In the genomic region with DNA sequence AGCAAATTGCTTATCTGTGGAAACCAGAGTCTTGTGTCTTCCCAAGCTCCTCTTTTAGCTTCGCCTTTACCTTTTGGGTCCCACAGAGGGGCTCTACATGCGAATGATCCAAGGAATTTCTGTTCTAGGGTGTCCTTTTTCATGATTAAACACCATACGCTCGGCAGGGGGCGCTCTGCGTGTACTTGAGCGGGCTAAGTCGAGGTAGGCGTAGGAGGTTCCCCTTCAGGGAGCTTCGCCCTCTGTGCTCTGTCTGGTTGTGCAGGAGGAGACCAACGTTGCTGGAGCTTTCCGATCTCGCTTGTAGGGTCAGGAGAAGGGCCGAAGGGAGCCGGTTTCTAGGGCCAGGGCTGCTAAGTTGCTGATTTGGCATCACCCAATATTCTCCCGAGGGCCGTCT, we compare ENCODE assay signal across 8 mouse cellular contexts.
DNase-seq lines count a peak whose midpoint lies in the region; ATAC-seq and TF ChIP-seq lines count a peak whose summit lies in the region.

No protein-coding gene starts in this region.

- TF ChIP-seq POLR2A in heart, adult 2 months (IDR thresholded peaks at IDR 0.05; ENCODE audit: insufficient read depth, low read depth, low read length) = no peak
- no peak for TF ChIP-seq POLR2A in limb, embryonic 14.5 days (IDR thresholded peaks at IDR 0.05; ENCODE audit: borderline replicate concordance, extremely low read depth, insufficient read depth, insufficient read length)

- DNase-seq in CD4-positive helper T cell, adult 2 months (ENCODE audit: low read depth, low spot score) = peak; percentile 8
- DNase-seq in adrenal gland, postnatal 25 days = peak; percentile 75
- DNase-seq in embryonic facial prominence, embryonic 10.5 days (ENCODE audit: low spot score) = peak; percentile 83
- DNase-seq in heart, adult 2 months = peak; percentile 56 to 68
- DNase-seq in limb, embryonic 14.5 days (ENCODE audit: low spot score) = peak; percentile 80
- peak; percentile 87 for DNase-seq in retina, postnatal 1 day
- DNase-seq in urinary bladder, postnatal 14 days (ENCODE audit: low spot score) = peak; percentile 64

- no peaks in the 10 kb centered on the region for H3K36me3 ChIP-seq in embryonic facial prominence, embryonic 10.5 days (replicated peaks)
- no peaks in the 10 kb centered on the region for H3K36me3 ChIP-seq in heart, adult 2 months (ENCODE audit: control insufficient read depth, insufficient read depth, low read length)
- H3K36me3 ChIP-seq in kidney, embryonic 15.5 days = no peaks in the 10 kb centered on the region
- H3K36me3 ChIP-seq in limb, embryonic 14.5 days (ENCODE audit: control insufficient read depth, insufficient read depth, low read length) = no peaks in the 10 kb centered on the region

- H3K4me2 ChIP-seq in kidney, embryonic 15.5 days = peak overlapping the region; percentile 34
- no peak overlapping the region; the same call in 1 of the 2 replicates for H3K4me2 ChIP-seq in limb, embryonic 14.5 days (replicated peaks; ENCODE audit: low read depth, low read length, severe bottlenecking)

- no peak overlapping the region for H3K9ac ChIP-seq in heart, adult 2 months (ENCODE audit: low read depth, low read length)
- no peak overlapping the region for H3K9ac ChIP-seq in kidney, embryonic 15.5 days
- no peak overlapping the region for H3K9ac ChIP-seq in limb, embryonic 14.5 days (ENCODE audit: low read depth, low read length, severe bottlenecking)

- H3K4me3 ChIP-seq in embryonic facial prominence, embryonic 10.5 days = no peak overlapping the region
- H3K4me3 ChIP-seq in heart, adult 2 months = no peak overlapping the region
- H3K4me3 ChIP-seq in kidney, embryonic 15.5 days (replicated peaks) = no peak overlapping the region
- H3K4me3 ChIP-seq in limb, embryonic 14.5 days (replicated peaks; ENCODE audit: low read length) = no peak overlapping the region

- ATAC-seq in kidney, embryonic 15.5 days (replicated peaks; ENCODE audit: low FRiP score) = peak; percentile 60; the same call in 1 of the 2 replicates
- ATAC-seq in limb, embryonic 14.5 days (ENCODE audit: low FRiP score, low read depth) = no peak

- 15% methylated on average over 17 of the region's 17 CpGs for WGBS in embryonic facial prominence, embryonic 10.5 days
- WGBS in heart, adult 2 months = 9% methylated on average over 17 of the region's 17 CpGs
- WGBS in kidney, embryonic 15.5 days = 10% methylated on average over 17 of the region's 17 CpGs
- WGBS in limb, embryonic 14.5 days = 17% methylated on average over 17 of the region's 17 CpGs

- no peaks in the 10 kb centered on the region for H3K4me1 ChIP-seq in embryonic facial prominence, embryonic 10.5 days
- no peaks in the 10 kb centered on the region for H3K4me1 ChIP-seq in heart, adult 2 months (ENCODE audit: control insufficient read depth, insufficient read depth, low read length)
- peaks cover 10% of the 10 kb centered on the region for H3K4me1 ChIP-seq in kidney, embryonic 15.5 days
- peaks cover 5% of the 10 kb centered on the region; the same call in 1 of the 2 replicates for H3K4me1 ChIP-seq in limb, embryonic 14.5 days (ENCODE audit: control insufficient read depth, insufficient read depth, low read length)

- H3K9me3 ChIP-seq in embryonic facial prominence, embryonic 10.5 days = no peaks in the 10 kb centered on the region
- no peaks in the 10 kb centered on the region for H3K9me3 ChIP-seq in kidney, embryonic 15.5 days (replicated peaks)
- H3K9me3 ChIP-seq in limb, embryonic 14.5 days (ENCODE audit: control insufficient read depth, low read length) = no peaks in the 10 kb centered on the region

- H3K27ac ChIP-seq in embryonic facial prominence, embryonic 10.5 days (replicated peaks) = no peak overlapping the region
- H3K27ac ChIP-seq in heart, adult 2 months = no peak overlapping the region
- no peak overlapping the region for H3K27ac ChIP-seq in kidney, embryonic 15.5 days
- H3K27ac ChIP-seq in limb, embryonic 14.5 days (replicated peaks; ENCODE audit: low read depth, low read length) = no peak overlapping the region

- TF ChIP-seq EP300 in heart, adult 2 months (IDR thresholded peaks at IDR 0.05; ENCODE audit: insufficient read depth, low read depth, low read length) = no peak

- peaks cover 38% of the 10 kb centered on the region for H3K27me3 ChIP-seq in embryonic facial prominence, embryonic 10.5 days (replicated peaks; ENCODE audit: low read depth, poor library complexity, severe bottlenecking)
- no peaks in the 10 kb centered on the region; the same call in 1 of the 2 replicates for H3K27me3 ChIP-seq in heart, adult 2 months (ENCODE audit: control insufficient read depth, insufficient read depth, low read length)
- H3K27me3 ChIP-seq in kidney, embryonic 15.5 days = peaks cover 51% of the 10 kb centered on the region
- no peaks in the 10 kb centered on the region for H3K27me3 ChIP-seq in limb, embryonic 14.5 days (ENCODE audit: control insufficient read depth, insufficient read depth, low read length)

- intact Hi-C loops in heart, adult 2 months (cut with DNase I) = loop anchor here (1.0 to 10.0 kb wide), 2 partner anchors 274 to 447 kb away; no protein-coding TSS in a partner anchor

- no peaks in the 10 kb centered on the region for H3K79me2 ChIP-seq in heart, adult 2 months (replicated peaks; ENCODE audit: control insufficient read depth, insufficient read depth, low read length)

- peak; percentile 81 for TF ChIP-seq CTCF in heart, adult 2 months (IDR thresholded peaks at IDR 0.05)

Comparison
In these comparisons a context has a peak if more than half of its experiments do, and no peak if none do; other contexts are left out.
1. DNase-seq: peak in every context shown above with its lines; median percentile 87 in retina, postnatal 1 day; 83 in embryonic facial prominence, embryonic 10.5 days; 80 in limb, embryonic 14.5 days; 75 in adrenal gland, postnatal 25 days; 64 in urinary bladder, postnatal 14 days; 62 in heart, adult 2 months; 8 in CD4-positive helper T cell, adult 2 months.